Mouse (Mus musculus) forebrain, embryonic 12.5 days (tissue): ENCODE results near the gene Ddb1. TPM values are rescaled to one million over a fixed set of nuclear protein-coding genes. Genes with fewer than 3 reads are reported as not detected.

Experiments used
- ATAC-seq: fragments of 200-750 bp; cut with Nextera tagmentation; 2 replicates; pipeline ENCODE4 v1.8.0; 2017; ENCODE audit warnings: moderate TSS enrichment; ENCODE audit not compliant: low FRiP score
- H3K27ac ChIP-seq: fragments of 300-500 bp; sonication (generic); 2 replicates; pipeline ENCODE4 v1.5.1; 2016; ENCODE audit warnings: mild to moderate bottlenecking
- H3K27me3 ChIP-seq: fragments of 300-500 bp; sonication (generic); 2 replicates; pipeline ENCODE4 v1.6.1; 2016; ENCODE audit warnings: mild to moderate bottlenecking
- H3K36me3 ChIP-seq: fragments of 300-500 bp; sonication (generic); replicated peaks from 2 replicates; pipeline ENCODE4 v1.6.1; 2016; ENCODE audit warnings: mild to moderate bottlenecking
- H3K4me1 ChIP-seq: fragments of 300-500 bp; sonication (generic); 2 replicates; pipeline ENCODE4 v1.6.1; 2016
- H3K4me2 ChIP-seq: fragments of 300-500 bp; sonication (generic); 2 replicates; pipeline ENCODE4 v1.6.1; 2016; ENCODE audit warnings: mild to moderate bottlenecking, moderate library complexity
- H3K4me3 ChIP-seq: fragments of 300-500 bp; sonication (generic); replicated peaks from 2 replicates; pipeline ENCODE4 v1.5.1; 2016; ENCODE audit warnings: mild to moderate bottlenecking
- H3K9ac ChIP-seq: fragments of 300-500 bp; sonication (generic); 2 replicates; pipeline ENCODE4 v1.6.1; 2016; ENCODE audit warnings: mild to moderate bottlenecking
- H3K9me3 ChIP-seq: fragments of 300-500 bp; sonication (generic); 2 replicates; pipeline ENCODE4 v1.6.1; 2016
- WGBS: fragments of 180-500 bp; shearing (Covaris S2); methylation state at CpG from one replicate; pipeline ENCODE4 v1.1.7; 2016; 5-methylcytosine and 5-hydroxymethylcytosine counted together
- polyA plus RNA-seq: library from polyadenylated mRNA; unstranded; fragments of >200 nt; fragmentation: Nextera tagmentation; extraction: Ambion mirVana; gene quantifications from 2 replicates; pipeline ENCODE4 v1.2.1, GENCODE M21; 2016

Gene Ddb1
- polyA plus RNA-seq, 1 experiment from 2014 or later, result 389 TPM

DNA sequence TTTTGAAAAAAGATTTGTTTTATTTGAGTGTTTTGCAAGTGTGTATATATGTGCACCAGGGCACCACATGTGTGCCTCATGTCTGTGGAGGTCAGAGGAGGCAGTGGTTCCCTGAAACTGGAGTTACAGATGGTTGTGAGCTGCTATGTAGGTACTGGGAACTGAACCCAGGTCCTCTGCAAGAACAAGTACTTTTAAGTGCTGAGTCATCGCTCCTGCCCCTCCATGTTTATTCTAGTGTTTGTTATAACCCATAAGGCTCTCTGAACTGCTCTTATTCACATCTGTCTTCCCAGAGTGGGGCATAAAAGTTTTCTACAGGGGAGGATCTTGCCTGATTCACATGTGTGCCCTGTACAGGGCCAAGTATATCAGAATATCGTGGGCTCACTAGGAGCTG is 5.5 kb upstream of the Ddb1 start:
- no peak for ATAC-seq
- no peak overlapping the region for H3K4me2 ChIP-seq
- H3K27me3 ChIP-seq, result no peaks in the 10 kb centered on the region
- H3K27ac ChIP-seq, result no peak overlapping the region
- H3K9ac ChIP-seq, result no peak overlapping the region
- peaks cover 37% of the 10 kb centered on the region for H3K36me3 ChIP-seq
- H3K9me3 ChIP-seq, result no peaks in the 10 kb centered on the region
- H3K4me1 ChIP-seq, result peaks cover 23% of the 10 kb centered on the region
- H3K4me3 ChIP-seq, result no peak overlapping the region
- WGBS, result 94% methylated on average over 2 of the region's 2 CpGs

DNA sequence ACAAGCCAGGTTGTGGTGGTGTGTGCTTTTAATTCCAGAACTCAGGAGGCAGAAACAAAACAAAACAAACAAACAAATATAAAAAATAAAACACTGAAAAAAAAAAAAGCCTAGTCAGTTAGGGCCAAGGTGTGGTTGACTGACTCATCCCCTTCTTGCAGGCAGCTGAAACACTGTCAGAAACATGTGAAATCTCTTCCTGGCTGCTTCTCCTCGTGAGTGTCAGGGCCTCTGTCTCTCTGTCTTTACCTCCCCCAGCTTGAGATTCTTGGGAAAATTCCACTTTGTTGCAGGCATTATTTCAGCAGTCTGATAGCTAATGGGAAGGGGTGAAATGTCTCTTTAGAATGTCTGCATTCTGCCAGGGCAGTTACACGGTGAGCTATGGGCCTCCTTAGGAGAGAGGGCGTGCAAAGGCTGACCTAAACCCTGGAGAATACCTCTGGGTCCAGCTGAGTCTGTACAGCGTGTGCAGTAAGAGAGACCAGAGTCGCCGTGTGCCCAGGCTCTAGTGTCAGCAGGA is 2.8 kb upstream of the Ddb1 start:
- ATAC-seq, result peak; percentile 40; the same call in 1 of the 2 replicates
- H3K27ac ChIP-seq, result peak overlapping the region; percentile 94
- peak overlapping the region; percentile 58 for H3K4me2 ChIP-seq
- H3K9ac ChIP-seq, result peak overlapping the region; percentile 79
- no peaks in the 10 kb centered on the region for H3K27me3 ChIP-seq
- H3K36me3 ChIP-seq, result peaks cover 24% of the 10 kb centered on the region
- H3K4me3 ChIP-seq, result peak overlapping the region; percentile 31
- WGBS, result 2% methylated on average over 6 of the region's 6 CpGs
- H3K4me1 ChIP-seq, result peaks cover 36% of the 10 kb centered on the region
- H3K9me3 ChIP-seq, result no peaks in the 10 kb centered on the region

DNA sequence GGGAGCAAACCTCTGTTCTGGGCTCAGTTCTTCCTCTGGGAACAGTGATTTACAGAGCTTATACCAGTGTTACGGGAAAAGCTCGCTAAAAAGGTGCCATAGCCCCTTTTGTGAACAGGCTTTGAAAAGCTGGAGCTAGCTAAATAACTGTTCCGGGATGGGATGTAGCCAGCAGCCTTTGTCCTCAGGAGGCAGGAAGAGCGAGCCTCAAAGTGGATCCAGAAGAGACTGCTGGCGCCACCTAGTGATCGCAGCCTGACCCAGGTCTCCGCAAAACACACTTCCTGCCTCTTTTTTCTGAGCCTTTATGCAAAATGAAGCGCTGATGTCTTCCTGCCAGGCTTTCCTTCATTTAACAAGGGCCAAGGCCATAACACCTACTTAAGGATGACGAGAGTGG is 2.3 kb upstream of the Ddb1 start:
- H3K4me1 ChIP-seq, result peaks cover 40% of the 10 kb centered on the region
- H3K27me3 ChIP-seq, result no peaks in the 10 kb centered on the region
- peak; percentile 69 for ATAC-seq
- under 1% methylated on average over 9 of the region's 9 CpGs for WGBS
- peaks cover 27% of the 10 kb centered on the region for H3K36me3 ChIP-seq
- H3K9me3 ChIP-seq, result no peaks in the 10 kb centered on the region
- peak overlapping the region; percentile 94 for H3K27ac ChIP-seq
- peak overlapping the region; percentile 31 for H3K4me3 ChIP-seq
- peak overlapping the region; percentile 58 for H3K4me2 ChIP-seq
- peak overlapping the region; percentile 79 for H3K9ac ChIP-seq

DNA sequence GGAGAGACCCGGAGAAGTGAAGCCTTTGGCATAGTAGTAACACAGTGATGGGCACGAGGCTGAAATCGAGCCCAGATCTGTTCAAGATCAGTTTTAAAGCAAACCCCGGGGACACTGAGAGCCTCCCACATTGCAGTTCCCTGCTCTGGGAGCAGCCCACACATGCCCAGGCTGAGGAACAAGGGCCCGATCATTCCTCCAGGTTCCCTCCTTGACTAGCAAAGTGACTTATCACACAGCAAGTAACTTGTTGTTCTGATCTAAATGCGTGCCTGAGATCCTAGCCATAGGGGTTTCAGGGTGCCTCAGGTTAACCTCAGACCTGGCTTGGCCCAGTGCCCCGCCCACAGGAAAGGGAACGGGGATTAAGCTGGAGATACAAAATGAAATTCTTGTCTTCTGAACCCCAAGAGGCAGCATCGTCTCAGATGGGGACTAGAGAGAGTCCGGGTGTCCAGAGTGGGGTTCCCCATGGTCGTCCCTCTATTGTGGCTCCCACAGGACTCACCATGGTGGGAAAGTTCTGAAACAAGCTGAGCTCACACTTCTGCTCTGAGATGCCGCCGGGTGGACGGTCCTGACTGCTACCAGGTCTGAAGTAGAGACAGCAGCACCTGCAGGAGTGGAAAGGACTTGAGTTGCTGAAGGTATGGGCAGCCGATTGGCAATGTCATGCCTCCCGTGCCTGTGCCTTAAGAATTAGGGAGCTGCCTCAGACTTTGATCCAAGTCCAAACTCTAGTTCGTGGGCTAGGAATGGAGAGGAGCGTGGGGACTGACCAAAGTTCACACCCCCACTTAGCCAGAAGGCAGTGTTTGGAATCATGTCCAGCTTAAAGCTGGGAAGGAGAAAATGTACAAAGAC is 1.2 kb upstream of the Ddb1 start:
- no peak overlapping the region for H3K4me3 ChIP-seq
- peaks cover 43% of the 10 kb centered on the region for H3K4me1 ChIP-seq
- peaks cover 31% of the 10 kb centered on the region for H3K36me3 ChIP-seq
- H3K9me3 ChIP-seq, result no peaks in the 10 kb centered on the region
- H3K9ac ChIP-seq, result 0 out of 2 replicates have a peak overlapping the region, but pooled peaks have one; percentile 95
- H3K27me3 ChIP-seq, result no peaks in the 10 kb centered on the region
- ATAC-seq, result no peak
- WGBS, result 85% methylated on average over 18 of the region's 18 CpGs
- H3K27ac ChIP-seq, result peak overlapping the region; percentile 93; the same call in 1 of the 2 replicates
- no peak overlapping the region for H3K4me2 ChIP-seq

DNA sequence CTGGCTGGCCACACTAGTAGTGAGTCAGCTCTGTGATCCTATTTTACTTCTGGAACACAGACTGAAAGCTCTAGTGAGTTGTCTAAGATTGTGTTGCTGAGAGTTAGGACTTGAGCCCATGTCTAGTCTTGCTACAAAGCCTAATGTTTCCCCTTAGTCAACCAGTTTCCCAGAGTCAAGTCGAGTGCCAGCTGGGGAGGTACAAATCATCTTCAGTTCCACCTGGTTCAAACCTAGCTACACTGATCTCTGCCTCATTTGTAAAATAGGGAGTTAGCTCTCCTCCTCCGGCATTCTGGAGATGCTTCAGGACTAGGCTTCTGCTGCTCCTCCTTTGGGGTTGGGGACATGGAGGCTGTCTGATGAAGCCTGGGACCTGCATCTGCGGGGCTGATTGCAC is 593 bp upstream of the Ddb1 start:
- no peaks in the 10 kb centered on the region for H3K27me3 ChIP-seq
- peaks cover 32% of the 10 kb centered on the region for H3K36me3 ChIP-seq
- H3K4me2 ChIP-seq, result peak overlapping the region; percentile 82
- H3K4me1 ChIP-seq, result peaks cover 43% of the 10 kb centered on the region
- peak overlapping the region; percentile 95 for H3K9ac ChIP-seq
- no peak for ATAC-seq
- 70% methylated on average over 3 of the region's 3 CpGs for WGBS
- peak overlapping the region; percentile 95 for H3K4me3 ChIP-seq
- no peaks in the 10 kb centered on the region for H3K9me3 ChIP-seq
- H3K27ac ChIP-seq, result peak overlapping the region; percentile 93

DNA sequence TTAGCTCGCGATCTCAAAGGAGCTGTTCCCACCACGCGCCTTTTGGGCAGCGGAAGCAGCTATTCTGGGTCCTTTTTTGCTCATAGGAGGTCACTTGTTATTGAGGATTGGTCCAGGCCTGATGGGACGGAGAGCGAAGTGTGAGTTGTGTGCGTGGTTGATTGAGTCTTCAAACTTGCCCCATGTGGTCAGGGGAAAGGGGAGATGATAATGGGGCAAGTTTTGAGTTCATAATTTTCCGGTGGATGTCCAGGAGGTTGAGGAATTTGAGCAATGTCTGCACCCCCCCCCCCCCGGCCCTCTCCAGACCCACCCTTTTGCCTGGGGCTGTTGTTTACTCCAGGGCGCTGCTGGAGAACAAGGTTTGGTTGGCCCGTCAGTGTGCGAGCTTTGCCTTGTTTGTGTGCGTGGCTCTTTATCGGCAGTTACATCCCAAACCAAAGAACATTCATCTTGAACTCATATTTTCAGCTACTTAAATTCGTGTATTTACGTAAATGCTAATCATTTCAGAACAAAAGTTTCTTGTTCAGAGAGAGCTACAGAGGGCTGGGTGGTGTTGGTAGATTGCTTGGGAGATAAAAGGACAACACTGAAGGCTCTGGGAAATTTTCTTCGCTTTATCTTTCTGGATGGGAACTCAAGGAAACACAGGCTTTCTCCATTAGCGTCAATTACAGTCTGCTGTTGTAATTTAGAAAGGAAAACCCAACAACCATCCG is 935 bp downstream of the Ddb1 start:
- 7% methylated on average over 20 of the region's 20 CpGs for WGBS
- H3K9me3 ChIP-seq, result no peaks in the 10 kb centered on the region
- peak overlapping the region; percentile 82 for H3K4me2 ChIP-seq
- H3K9ac ChIP-seq, result peak overlapping the region; percentile 95
- H3K27me3 ChIP-seq, result no peaks in the 10 kb centered on the region
- peak overlapping the region; percentile 93 for H3K27ac ChIP-seq
- H3K4me1 ChIP-seq, result peaks cover 43% of the 10 kb centered on the region
- peak; percentile 3; the same call in 1 of the 2 replicates for ATAC-seq
- peak overlapping the region; percentile 95 for H3K4me3 ChIP-seq
- peaks cover 37% of the 10 kb centered on the region for H3K36me3 ChIP-seq

DNA sequence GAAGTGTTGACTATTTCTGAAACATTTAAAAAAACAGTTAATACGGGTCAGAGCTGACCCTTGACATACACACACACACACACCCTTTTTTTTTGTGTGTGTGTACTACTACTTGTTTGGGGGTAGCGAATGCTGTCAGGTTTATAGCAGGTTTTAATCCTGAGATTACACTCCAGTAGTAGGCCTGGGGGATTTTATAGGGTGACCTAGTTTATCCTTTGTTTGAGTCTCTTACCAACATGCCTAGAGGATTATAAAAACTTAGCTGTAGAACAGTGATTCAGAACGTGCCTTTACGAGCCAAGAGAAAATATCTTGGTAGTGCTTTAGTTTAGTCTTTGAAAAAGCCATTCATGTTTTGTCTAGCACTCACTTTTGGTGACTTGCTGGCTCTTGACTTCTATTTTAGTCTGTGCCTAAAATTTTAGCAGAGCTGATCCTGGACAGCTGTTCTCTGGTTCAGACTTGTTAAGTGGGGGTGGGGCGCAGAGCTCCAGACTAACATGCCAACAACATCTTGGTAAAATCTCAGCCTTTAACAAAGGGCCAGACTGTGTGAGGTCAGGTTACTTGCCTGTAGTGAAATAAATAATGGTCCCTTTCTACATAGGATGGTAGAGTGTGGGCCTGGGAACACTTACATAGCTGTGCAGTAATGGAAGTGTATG is 3.6 kb downstream of the Ddb1 start:
- 93% methylated on average over 5 of the region's 5 CpGs for WGBS
- Histone ChIP-seq H3K9me3 (no peaks in the 10 kb centered on the region), H3K27me3 (no peaks in the 10 kb centered on the region), H3K9ac (no peak overlapping the region), H3K4me1 (peaks cover 30% of the 10 kb centered on the region), H3K27ac (no peak overlapping the region), H3K36me3 (peaks cover 62% of the 10 kb centered on the region), H3K4me2 (no peak overlapping the region), H3K4me3 (no peak overlapping the region)
- no peak for ATAC-seq

DNA sequence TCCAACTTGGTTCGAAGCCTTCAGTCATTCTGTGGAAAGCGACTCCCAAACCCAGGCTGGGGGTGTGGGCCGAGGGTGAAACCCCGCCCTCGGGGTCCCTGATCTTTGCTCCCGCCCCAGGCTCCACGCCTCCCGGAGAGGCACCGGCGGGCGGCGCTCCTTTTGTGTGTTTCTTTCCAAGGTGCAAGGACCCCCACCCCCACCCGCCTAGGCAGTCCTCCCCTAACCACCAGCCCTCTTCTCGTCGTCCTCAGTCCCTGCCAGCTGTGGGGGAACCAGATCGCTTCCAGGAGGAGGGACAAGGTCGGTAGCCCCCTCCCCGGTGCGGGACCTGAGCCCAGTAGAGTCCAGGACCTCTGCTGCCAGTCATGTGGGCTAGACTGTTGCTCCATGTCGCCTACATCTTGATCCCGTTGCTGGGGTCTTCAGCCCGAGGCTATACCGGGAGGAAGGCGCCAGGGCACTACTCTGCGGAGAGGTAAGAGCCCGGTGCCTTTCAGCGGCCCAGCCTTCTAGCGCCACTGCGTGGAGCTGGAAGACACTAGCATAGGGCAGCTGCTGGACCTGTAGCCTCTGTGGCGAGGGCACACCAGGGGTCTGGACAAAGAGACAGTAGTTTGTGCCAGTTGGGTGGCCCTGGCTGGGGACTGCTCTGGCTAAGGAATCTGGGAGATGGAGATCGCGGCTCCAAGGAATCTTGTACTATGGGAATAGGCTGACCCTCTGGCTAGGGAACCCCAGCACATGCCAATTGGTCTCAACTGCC is 29.2 kb downstream of the Ddb1 start, which contains the start of gene Vwce:
Gene Vwce, plus strand, starts transcription at position 108 of the 766 bp plus-strand sequence.
- peaks cover 16% of the 10 kb centered on the region for H3K4me1 ChIP-seq
- peak within 1 kb of the TSS; percentile 87 for H3K4me2 ChIP-seq
- WGBS, result 2% methylated on average over 32 of the region's 32 CpGs
- no peaks in the 10 kb centered on the region for H3K9me3 ChIP-seq
- H3K4me3 ChIP-seq, result peak within 1 kb of the TSS; percentile 40
- no peak within 1 kb of the TSS for H3K27ac ChIP-seq
- H3K36me3 ChIP-seq, result peaks cover 23% of the 10 kb centered on the region
- peak within 1 kb of the TSS; percentile 70 for H3K9ac ChIP-seq
- peak; percentile 83 for ATAC-seq
- H3K27me3 ChIP-seq, result peaks cover 11% of the 10 kb centered on the region

DNA sequence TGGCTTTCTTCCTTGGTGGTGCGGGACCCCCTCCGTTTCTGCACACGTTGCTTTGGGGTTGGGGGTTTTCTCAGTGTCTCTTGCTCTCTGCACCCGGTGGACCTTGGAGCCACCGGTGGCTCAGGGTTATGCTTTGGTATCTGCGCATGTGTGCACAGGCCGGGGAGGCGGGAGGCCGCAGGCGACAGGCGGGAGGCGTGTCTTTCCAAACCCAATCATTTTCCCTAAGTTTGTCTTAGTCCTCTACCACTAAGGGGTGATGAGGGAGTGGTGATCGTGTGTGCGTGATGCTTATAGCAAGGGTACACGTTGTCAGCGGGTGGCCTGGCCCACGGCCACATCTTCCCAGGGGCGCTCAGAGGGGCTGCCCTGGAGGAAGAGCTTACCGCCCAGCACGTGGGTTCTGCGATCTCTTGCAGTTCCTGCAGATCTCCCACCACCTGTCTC is 29.8 kb downstream of the Ddb1 start:
- WGBS, result 4% methylated on average over 21 of the region's 21 CpGs

DNA sequence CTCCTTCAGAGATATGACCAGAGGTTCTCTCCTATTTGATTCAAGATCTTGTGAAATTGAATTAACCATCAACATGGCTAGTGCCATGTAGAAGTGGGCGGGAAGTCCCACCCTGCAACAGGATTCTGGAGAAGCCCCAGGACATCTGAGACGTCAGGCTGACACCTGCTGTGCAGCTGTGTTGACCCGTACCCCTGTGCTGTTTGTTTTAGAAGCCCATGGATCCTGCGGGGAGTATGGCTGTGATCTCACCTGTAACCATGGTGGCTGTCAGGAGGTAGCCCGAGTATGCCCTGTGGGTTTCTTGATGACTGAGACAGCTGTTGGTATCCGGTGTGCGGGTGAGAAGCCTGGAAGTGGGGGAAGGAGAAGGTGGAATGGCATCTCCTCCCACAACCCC is 32.7 kb downstream of the Ddb1 start:
- Histone ChIP-seq H3K4me3 (no peak overlapping the region), H3K4me2 (no peak overlapping the region), H3K9me3 (no peaks in the 10 kb centered on the region), H3K9ac (no peak overlapping the region), H3K36me3 (no peaks in the 10 kb centered on the region), H3K27ac (no peak overlapping the region), H3K4me1 (peaks cover 19% of the 10 kb centered on the region), H3K27me3 (peaks cover 17% of the 10 kb centered on the region)
- 76% methylated on average over 7 of the region's 7 CpGs for WGBS
- no peak for ATAC-seq

More for the DNA sequence above, 29.8 kb downstream of the Ddb1 start:
- H3K4me2 ChIP-seq, result peak overlapping the region; percentile 87
- no peaks in the 10 kb centered on the region for H3K9me3 ChIP-seq
- H3K4me1 ChIP-seq, result peaks cover 16% of the 10 kb centered on the region
- H3K9ac ChIP-seq, result peak overlapping the region; percentile 70
- peak; percentile 79 for ATAC-seq
- H3K4me3 ChIP-seq, result peak overlapping the region; percentile 40
- H3K36me3 ChIP-seq, result peaks cover 17% of the 10 kb centered on the region
- H3K27ac ChIP-seq, result no peak overlapping the region
- peaks cover 11% of the 10 kb centered on the region for H3K27me3 ChIP-seq

DNA sequence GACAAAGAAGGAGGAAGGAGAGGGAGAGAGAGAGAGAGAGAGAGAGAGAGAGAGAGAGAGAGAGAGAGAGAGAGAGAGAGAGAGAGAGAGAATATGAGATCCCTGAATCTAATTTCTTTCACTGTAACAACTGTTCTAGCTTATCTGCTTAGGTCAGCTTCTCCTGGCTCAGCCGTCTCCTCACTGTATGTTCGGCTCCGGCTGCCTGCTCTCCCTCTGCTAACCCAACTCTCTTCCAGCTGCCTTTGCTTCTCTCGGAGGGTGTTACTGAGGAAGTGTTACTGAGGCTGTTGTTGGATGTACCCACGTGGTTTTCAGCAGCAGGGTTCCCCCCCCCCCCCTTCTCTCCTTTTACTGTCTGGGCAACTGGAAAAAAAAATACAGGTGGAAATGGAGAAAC is 35.0 kb downstream of the Ddb1 start:
- no peak overlapping the region for H3K4me2 ChIP-seq
- WGBS, result 22% methylated on average over 5 of the region's 5 CpGs
- ATAC-seq, result no peak
- H3K4me1 ChIP-seq, result peaks cover 6% of the 10 kb centered on the region; the same call in 1 of the 2 replicates
- H3K27ac ChIP-seq, result no peak overlapping the region
- H3K27me3 ChIP-seq, result peaks cover 15% of the 10 kb centered on the region
- no peaks in the 10 kb centered on the region for H3K9me3 ChIP-seq
- H3K9ac ChIP-seq, result no peak overlapping the region
- no peaks in the 10 kb centered on the region for H3K36me3 ChIP-seq
- H3K4me3 ChIP-seq, result no peak overlapping the region
